Mouse (Mus musculus) MEL (cell line): ENCODE results near the gene Urb2. TPM values are rescaled to one million over a fixed set of nuclear protein-coding genes. Genes with fewer than 3 reads are reported as not detected.

ENCODE experiments used
- DNase-seq: peaks from one replicate; pipeline ENCODE4 v3.0.0; 2011; ENCODE audit warnings: low read depth, low spot score
- H3K27ac ChIP-seq: 2 replicates; pipeline ENCODE4 v1.5.1; 2012; ENCODE audit warnings: low read depth, mild to moderate bottlenecking, control low read depth, low read length, moderate library complexity; ENCODE audit not compliant: control insufficient read depth
- H3K27me3 ChIP-seq, 2 experiments: fragments of 150-350 bp in 1 of 2; sonication (generic) in 1 of 2; 2 replicates each; pipeline ENCODE4 v1.6.1; 2012; ENCODE audit warnings: low read length in 2 of 2, mild to moderate bottlenecking in 2 of 2, improper control_type of control experiment in 1 of 2, moderate library complexity in 1 of 2; ENCODE audit not compliant: insufficient read depth in 2 of 2, control insufficient read depth in 1 of 2
- H3K36me3 ChIP-seq, 2 experiments: 2 replicates each; pipeline ENCODE4 v1.6.1; 2012 to 2014; ENCODE audit warnings: low read length in 2 of 2, improper control_type of control experiment in 1 of 2, inconsistent platforms in 1 of 2, mild to moderate bottlenecking in 1 of 2; ENCODE audit not compliant: insufficient read depth in 2 of 2, control insufficient read depth in 1 of 2
- H3K4me1 ChIP-seq, 2 experiments: fragments of 150-350 bp in 1 of 2; sonication (generic) in 1 of 2; 2 replicates each; pipeline ENCODE4 v1.6.1; 2012; ENCODE audit warnings: low read length in 2 of 2, improper control_type of control experiment in 1 of 2, mild to moderate bottlenecking in 1 of 2; ENCODE audit not compliant: insufficient read depth in 2 of 2, control insufficient read depth in 1 of 2
- H3K4me3 ChIP-seq, 2 experiments: fragments of 150-350 bp in 1 of 2; sonication (generic) in 1 of 2; 2 replicates each; pipeline ENCODE4 v1.5.1; 2012; ENCODE audit warnings: low read depth in 2 of 2, low read length in 2 of 2, mild to moderate bottlenecking in 2 of 2, moderate library complexity in 2 of 2, control low read depth in 1 of 2, improper control_type of control experiment in 1 of 2; ENCODE audit not compliant: control insufficient read depth in 1 of 2, insufficient read depth in 1 of 2
- H3K79me2 ChIP-seq: 2 replicates; pipeline ENCODE4 v1.6.1; 2012; ENCODE audit warnings: mild to moderate bottlenecking, low read length, moderate library complexity; ENCODE audit not compliant: control insufficient read depth, poor library complexity, insufficient read depth
- H3K9ac ChIP-seq: 2 replicates; pipeline ENCODE4 v1.6.1; 2012; ENCODE audit warnings: low read depth, mild to moderate bottlenecking, control low read depth, low read length, moderate library complexity; ENCODE audit not compliant: control insufficient read depth, poor library complexity, severe bottlenecking
- H3K9me3 ChIP-seq: fragments of 150-350 bp; sonication (generic); replicated peaks from 2 replicates; pipeline ENCODE4 v1.6.1; 2012; ENCODE audit warnings: mild to moderate bottlenecking, low read length, improper control_type of control experiment, moderate library complexity; ENCODE audit not compliant: insufficient read depth
- BHLHE40 ChIP-seq: IDR thresholded peaks from 2 replicates; pipeline ENCODE4 v1.6.1; 2012; ENCODE audit warnings: low read depth, mild to moderate bottlenecking, inconsistent platforms, low read length, improper control_type of control experiment, borderline replicate concordance
- CHD1 ChIP-seq: IDR thresholded peaks from 2 replicates; pipeline ENCODE4 v1.6.1; 2012; ENCODE audit warnings: low read depth, mild to moderate bottlenecking, inconsistent platforms, low read length, improper control_type of control experiment
- CHD2 ChIP-seq: IDR thresholded peaks from 2 replicates; pipeline ENCODE4 v1.6.1; 2011; ENCODE audit warnings: low read length, improper control_type of control experiment
- EP300 ChIP-seq, 2 experiments: IDR thresholded peaks; 2 replicates each; pipeline ENCODE4 v1.6.1; 2011; ENCODE audit warnings: improper control_type of control experiment in 2 of 2, low read length in 2 of 2, low read depth in 1 of 2, mild to moderate bottlenecking in 1 of 2
- ETS1 ChIP-seq: IDR thresholded peaks from 2 replicates; pipeline ENCODE4 v1.6.1; 2012; ENCODE audit warnings: low read depth, mild to moderate bottlenecking, inconsistent platforms, low read length, improper control_type of control experiment, moderate library complexity
- GABPA ChIP-seq: IDR thresholded peaks from 2 replicates; pipeline ENCODE4 v1.6.1; 2012; ENCODE audit warnings: low read depth, mild to moderate bottlenecking, inconsistent platforms, low read length, improper control_type of control experiment, moderate library complexity
- GATA1 ChIP-seq: IDR thresholded peaks from 2 replicates; pipeline ENCODE4 v1.6.1; 2011; ENCODE audit warnings: low read depth, low read length, improper control_type of control experiment
- JUND ChIP-seq: IDR thresholded peaks from 2 replicates; pipeline ENCODE4 v1.6.1; 2011; ENCODE audit warnings: low read depth, mild to moderate bottlenecking, improper control_type of control experiment, low read length
- KAT2A ChIP-seq: conservative IDR thresholded peaks from 2 replicates; pipeline ENCODE4 v1.6.1; 2012; ENCODE audit warnings: low read depth, low read length, improper control_type of control experiment, inconsistent platforms
- MAFK ChIP-seq: IDR thresholded peaks from 2 replicates; pipeline ENCODE4 v1.6.1; 2011; ENCODE audit warnings: low read depth, mild to moderate bottlenecking, low read length, improper control_type of control experiment, borderline replicate concordance
- MAZ ChIP-seq: IDR thresholded peaks from 2 replicates; pipeline ENCODE4 v1.6.1; 2012; ENCODE audit warnings: low read depth, mild to moderate bottlenecking, inconsistent platforms, low read length, improper control_type of control experiment
- MEF2A ChIP-seq: IDR thresholded peaks from 2 replicates; pipeline ENCODE4 v1.6.1; 2014; ENCODE audit warnings: low read depth, mild to moderate bottlenecking, inconsistent platforms, low read length, improper control_type of control experiment; ENCODE audit not compliant: poor library complexity, insufficient replicate concordance, severe bottlenecking; ENCODE audit errors: extremely low read depth
- MXI1 ChIP-seq: IDR thresholded peaks from 2 replicates; pipeline ENCODE4 v1.6.1; 2011; ENCODE audit warnings: mild to moderate bottlenecking, low read depth, low read length, improper control_type of control experiment
- RAD21 ChIP-seq: IDR thresholded peaks from 2 replicates; pipeline ENCODE4 v1.6.1; 2011; ENCODE audit warnings: mild to moderate bottlenecking, low read depth, low read length, improper control_type of control experiment
- RCOR1 ChIP-seq: IDR thresholded peaks from 2 replicates; pipeline ENCODE4 v1.6.1; 2012; ENCODE audit warnings: low read depth, mild to moderate bottlenecking, inconsistent platforms, low read length, improper control_type of control experiment
- SIN3A ChIP-seq: IDR thresholded peaks from 2 replicates; pipeline ENCODE4 v1.6.1; 2012; ENCODE audit warnings: low read length, improper control_type of control experiment, inconsistent platforms
- SMC3 ChIP-seq: IDR thresholded peaks from 2 replicates; pipeline ENCODE4 v1.6.1; 2011; ENCODE audit warnings: low read depth, low read length, improper control_type of control experiment
- TAL1 ChIP-seq: IDR thresholded peaks from 2 replicates; pipeline ENCODE4 v1.6.1; 2012; ENCODE audit warnings: mild to moderate bottlenecking, inconsistent platforms, low read length, moderate library complexity, mixed read lengths
- TBP ChIP-seq: IDR thresholded peaks from 2 replicates; pipeline ENCODE4 v1.8.0; 2011; ENCODE audit warnings: low read depth, low read length, improper control_type of control experiment
- TCF12 ChIP-seq: IDR thresholded peaks from 2 replicates; pipeline ENCODE4 v1.6.1; 2014; ENCODE audit warnings: low read depth, mild to moderate bottlenecking, inconsistent platforms, low read length, improper control_type of control experiment, moderate library complexity
- ZC3H11A ChIP-seq: IDR thresholded peaks from 2 replicates; pipeline ENCODE4 v1.6.1; 2012; ENCODE audit warnings: low read depth, mild to moderate bottlenecking, inconsistent platforms, low read length, improper control_type of control experiment
- ZKSCAN1 ChIP-seq: IDR thresholded peaks from 2 replicates; pipeline ENCODE4 v1.6.1; 2012; ENCODE audit warnings: low read depth, mild to moderate bottlenecking, inconsistent platforms, low read length, improper control_type of control experiment, moderate library complexity
- polyA plus RNA-seq, 2 experiments: library from polyadenylated mRNA; stranded (reverse) in 1 of 2; unstranded in 1 of 2; fragments of >175 nt in 1 of 2; fragments of >200 nt in 1 of 2; gene quantifications; 2 replicates each; pipeline versions ENCODE4 v1.2.1 to v1.2.4; 2012; ENCODE audit warnings: low replicate concordance in 2 of 2, low read depth in 1 of 2; ENCODE audit not compliant: insufficient read length in 2 of 2, insufficient read depth in 1 of 2, missing spikeins in 1 of 2
- total RNA-seq: library from RNA; depleted of rRNA; stranded (reverse); fragments of 300-350 nt; gene quantifications from 2 replicates; pipeline ENCODE4 v1.2.3, GENCODE M21; 2012

The Urb2 gene
- total and polyA plus RNA-seq, 3 experiments: 31.6 to 82.4 (median 39.7) TPM

DNA sequence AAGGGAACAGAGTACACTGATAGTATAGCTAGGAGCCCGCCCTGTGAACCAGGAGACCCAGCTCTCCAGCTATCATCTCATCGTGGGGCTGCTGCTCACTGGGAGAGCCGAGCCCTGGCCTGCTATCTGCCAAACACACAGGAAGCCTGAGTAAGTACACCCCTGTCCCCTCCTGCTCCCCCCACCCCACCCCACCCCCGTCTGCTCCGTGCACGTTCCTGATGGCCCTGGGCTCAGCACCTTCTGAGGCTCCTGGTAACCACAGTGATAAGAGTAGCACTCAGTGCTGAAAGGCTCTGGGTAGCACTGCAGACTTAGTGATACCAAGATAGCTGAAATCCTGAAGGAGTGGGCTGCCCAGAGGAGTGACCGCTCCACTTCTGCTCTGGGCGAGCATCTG is 42.4 kb upstream of the Urb2 start:
- Histone ChIP-seq H3K36me3 (peaks cover 8 to 39% of the 10 kb centered on the region in 2 experiments), H3K9me3 (no peaks in the 10 kb centered on the region), H3K27me3 (no peaks in the 10 kb centered on the region), H3K27ac (peak overlapping the region; percentile 72), H3K79me2 (peaks cover 25% of the 10 kb centered on the region), H3K9ac (peak overlapping the region; percentile 34), H3K4me1 (peaks cover 25 to 47% of the 10 kb centered on the region in 2 experiments), H3K4me3 (peak overlapping the region; percentile 7 to 13; a peak in 1 of 4 replicates)
- peak; percentile 89 for DNase-seq
- TF ChIP-seq RAD21 (no peak), BHLHE40 (peak; percentile 89), MEF2A (no peak), CHD1 (0 out of 2 replicates have a peak, but pooled peaks have one; percentile 32), TBP (no peak), MXI1 (peak; percentile 69; the same call in 1 of the 2 replicates), TCF12 (peak; percentile 63; the same call in 1 of the 2 replicates), RCOR1 (0 out of 2 replicates have a peak, but pooled peaks have one; percentile 58), MAFK (no peak; the same call in 1 of the 2 replicates), KAT2A (no peak), MAZ (peak; percentile 97), TAL1 (peak; percentile 59), SIN3A (0 out of 2 replicates have a peak, but pooled peaks have one; percentile 43), ZKSCAN1 (no peak), JUND (no peak), ETS1 (peak; percentile 73; the same call in 1 of the 2 replicates), EP300 (IDR thresholded peaks at IDR 0.05; ENCODE audit: low read depth in 1 of 2, low read length in 2 of 2) (peak; percentile 56 to 64; a peak in 3 of 4 replicates), ZC3H11A (no peak), GABPA (no peak), CHD2 (no peak)

DNA sequence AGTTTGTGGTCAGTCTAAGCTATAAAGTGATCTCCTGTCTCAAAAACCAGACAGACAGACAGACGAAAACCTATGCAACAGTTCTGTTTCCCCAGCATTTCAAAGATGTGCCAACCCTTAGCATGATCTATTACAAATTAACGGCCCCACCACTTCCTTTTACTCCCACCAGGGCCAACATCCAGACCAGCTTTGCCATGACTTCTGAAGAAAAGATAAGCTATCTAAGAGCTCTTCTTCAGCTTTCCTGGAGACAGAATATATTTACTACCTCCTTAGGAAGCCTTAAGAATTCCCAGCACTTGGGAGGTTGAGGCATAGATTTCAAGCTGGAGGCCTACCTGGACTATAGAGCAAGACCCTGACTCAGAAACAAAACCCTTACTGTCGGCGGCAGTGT is 41.1 kb upstream of the Urb2 start:
- Histone ChIP-seq H3K9me3 (no peaks in the 10 kb centered on the region), H3K4me3 (peak overlapping the region; percentile 21 to 79), H3K27me3 (no peaks in the 10 kb centered on the region), H3K36me3 (peaks cover 6 to 39% of the 10 kb centered on the region in 2 experiments; a peak in 3 of 4 replicates), H3K9ac (peak overlapping the region; percentile 39), H3K79me2 (peaks cover 24% of the 10 kb centered on the region), H3K27ac (peak overlapping the region; percentile 72), H3K4me1 (peaks cover 25 to 47% of the 10 kb centered on the region in 2 experiments)
- peak; percentile 63 for DNase-seq
- TF ChIP-seq CHD1 (no peak), GATA1 (peak; percentile 72), SMC3 (no peak), EP300 (IDR thresholded peaks at IDR 0.05; ENCODE audit: low read depth in 1 of 2, low read length in 2 of 2) (peak in 1 of 2 experiments; percentile 59; a peak in 2 of 4 replicates), SIN3A (peak; percentile 11; the same call in 1 of the 2 replicates), ETS1 (peak; percentile 64)
- TF ChIP-seq, all 39 proteins: peak for 4
